1 mouse cellular context compared by ENCODE assay signal in genomic region chr4:45013537-45013936, GRCm38 (mm10).
TF ChIP-seq lines count a peak whose summit lies in the region.

No protein-coding gene starts in this region.

TF ChIP-seq in MEL, 35 proteins besides CTCF, POLR2A, EP300 and RAD21 (continued from another document):
- TF ChIP-seq MYC (IDR thresholded peaks at IDR 0.05; ENCODE audit: low read depth, low read length) (peak; percentile 76; the same call in 1 of the 2 replicates), USF2 (IDR thresholded peaks at IDR 0.05; ENCODE audit: borderline replicate concordance in 1 of 2, insufficient read depth in 1 of 2, low read depth in 1 of 2, low read length in 2 of 2) (no peak), MXI1 (IDR thresholded peaks at IDR 0.05; ENCODE audit: low read depth, low read length) (peak; percentile 58)
